Mouse (Mus musculus): ENCODE data around the gene Tspear.

DNA sequence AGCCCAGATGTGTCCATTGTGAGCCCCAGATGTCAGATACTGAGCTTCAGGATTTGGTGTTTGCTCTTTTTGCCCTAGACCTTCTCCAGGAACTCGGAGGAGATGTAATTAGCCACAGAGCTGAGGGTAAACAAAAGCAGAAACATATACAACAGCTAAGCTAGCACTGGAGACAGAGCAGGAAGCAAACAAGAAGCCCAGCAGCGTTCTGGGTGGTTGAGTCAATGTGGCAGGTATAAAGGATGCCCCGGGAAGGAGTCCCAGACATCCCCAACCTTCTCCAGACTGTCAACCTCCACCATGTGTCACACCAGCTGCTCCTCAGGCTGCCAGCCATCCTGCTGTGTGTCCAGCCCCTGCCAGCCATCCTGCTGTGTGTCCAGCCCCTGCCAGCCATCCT lies 39.8 kb downstream of the Tspear start, which contains the start of gene Gm10100:
- TF ChIP-seq CTCF (IDR thresholded peaks at IDR 0.05) (no peak), EP300 (IDR thresholded peaks at IDR 0.05) (no peak)
